Mouse (Mus musculus) frontal cortex, adult (tissue): Measurements from ENCODE around the gene Syne2.

ENCODE experiments used
- ATAC-seq: cut with Nextera tagmentation; 2 replicates; pipeline ENCODE4 v1.9.2; 2017; ENCODE audit warnings: mild to moderate bottlenecking, moderate library complexity, mixed read lengths; ENCODE audit not compliant: low TSS enrichment

Gene Syne2

DNA sequence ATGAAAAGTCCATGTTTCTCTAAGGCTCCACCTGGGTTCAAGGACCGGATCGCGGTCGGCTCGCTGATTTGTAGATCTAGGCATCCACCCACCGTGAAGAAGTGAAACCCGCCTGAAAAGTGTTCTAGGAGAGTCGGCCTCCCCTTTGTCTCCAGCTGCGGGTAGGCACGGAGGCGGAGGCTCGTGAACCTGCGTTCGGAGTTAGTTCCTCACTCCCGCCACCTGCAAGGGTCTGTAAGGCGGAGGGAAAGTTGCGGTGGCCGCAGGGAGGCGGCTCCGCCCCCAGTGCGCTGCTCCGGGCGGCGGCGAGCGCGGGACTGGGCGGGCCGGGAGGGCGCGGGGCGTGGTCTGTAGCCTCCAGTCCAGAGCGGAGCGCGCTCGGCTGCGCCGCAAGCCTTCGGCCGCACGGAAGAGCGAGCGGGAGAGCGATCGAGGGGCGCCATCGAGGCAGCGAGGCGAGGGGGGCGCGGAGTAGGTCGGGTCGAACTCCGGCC lies at the start of gene Syne2:
Gene Syne2, plus strand, starts transcription at position 176 of the 494 bp plus-strand sequence.
- peak; percentile 88 for ATAC-seq

DNA sequence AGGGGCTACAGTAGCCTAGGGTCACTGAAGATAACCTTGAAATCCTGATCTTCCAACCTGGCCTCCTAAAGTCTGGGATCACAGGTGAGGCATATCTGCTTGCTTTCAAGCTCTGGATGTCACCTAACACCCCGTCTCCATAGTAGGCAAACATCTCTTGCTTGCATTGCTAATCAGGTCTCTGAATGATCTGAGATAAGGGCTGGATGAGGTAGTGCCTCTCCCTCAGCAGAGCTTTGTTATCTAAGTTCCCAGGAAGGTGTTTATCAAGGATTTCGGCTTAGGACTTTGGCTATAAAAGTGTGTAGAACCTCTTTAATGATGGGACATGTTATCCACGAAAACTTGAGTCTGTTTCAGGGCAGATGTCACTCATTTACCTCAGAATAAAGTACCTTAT lies 46.5 kb upstream of the Syne2 start:
- ATAC-seq: no peak

DNA sequence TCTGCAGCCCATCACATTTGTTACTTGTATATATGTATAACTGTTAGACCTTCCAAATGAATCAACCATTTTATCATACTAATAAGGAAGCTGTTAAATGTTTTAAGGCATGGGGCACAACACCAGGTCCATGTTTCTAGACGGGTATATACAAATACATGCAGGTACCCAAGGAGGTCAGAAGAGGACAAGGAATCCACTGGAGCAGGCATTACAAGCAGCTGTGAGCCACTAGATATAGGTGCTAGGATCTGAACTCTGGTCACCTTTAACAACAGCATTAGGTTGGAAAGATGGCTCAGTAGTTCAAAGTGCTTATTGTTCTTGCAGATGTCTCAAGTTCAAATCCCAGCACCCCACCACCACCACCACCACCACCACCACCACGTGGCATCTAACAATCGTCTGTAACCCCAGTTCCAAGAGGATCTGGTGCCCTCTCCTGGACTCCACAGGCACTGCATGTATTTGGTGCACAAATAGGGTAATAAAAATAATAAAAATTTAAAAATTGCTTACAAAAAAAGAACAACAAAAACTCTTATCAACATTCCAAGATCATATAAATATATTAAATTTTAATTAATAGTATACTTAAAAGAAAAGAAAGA lies 45.4 kb upstream of the Syne2 start:
- no peak for ATAC-seq

DNA sequence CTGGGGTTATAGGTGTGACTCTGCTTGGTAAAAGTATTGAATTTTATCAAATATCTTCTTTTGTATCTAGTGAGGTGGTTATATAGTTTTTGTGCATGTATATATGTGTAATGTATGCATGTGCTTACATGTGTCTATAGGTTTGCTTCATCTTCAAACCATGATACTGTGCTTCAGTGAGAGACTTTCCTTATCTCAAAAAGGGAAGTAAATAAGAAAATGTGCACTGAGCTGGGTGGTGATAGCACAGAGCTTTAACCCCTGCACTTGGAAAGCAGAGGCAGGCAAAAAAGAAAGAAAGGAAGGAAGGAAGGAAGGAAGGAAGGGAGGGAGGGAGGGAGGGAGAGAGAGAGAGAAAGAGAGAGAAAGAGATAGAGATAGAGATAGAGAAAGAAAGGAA lies 36.5 kb upstream of the Syne2 start:
- no peak for ATAC-seq

DNA sequence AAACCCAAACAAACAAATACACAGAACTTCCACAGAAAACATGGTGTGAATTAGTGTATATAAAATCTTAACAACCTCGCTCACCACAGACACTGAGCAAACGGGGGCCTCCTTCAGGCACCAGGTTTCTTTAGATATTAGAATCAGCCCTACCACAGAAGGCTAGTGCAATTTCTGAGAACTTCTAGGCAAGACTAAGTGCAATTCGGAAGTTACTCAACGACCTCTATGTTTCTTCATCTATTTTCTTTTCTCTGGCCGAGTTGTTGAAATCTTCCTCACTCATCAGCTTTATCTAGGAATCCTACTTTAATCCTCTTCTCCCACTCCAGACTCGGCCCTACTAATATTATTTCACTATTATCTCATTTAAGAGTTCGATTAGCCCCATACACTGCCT lies 35.9 kb upstream of the Syne2 start:
- no peak for ATAC-seq

DNA sequence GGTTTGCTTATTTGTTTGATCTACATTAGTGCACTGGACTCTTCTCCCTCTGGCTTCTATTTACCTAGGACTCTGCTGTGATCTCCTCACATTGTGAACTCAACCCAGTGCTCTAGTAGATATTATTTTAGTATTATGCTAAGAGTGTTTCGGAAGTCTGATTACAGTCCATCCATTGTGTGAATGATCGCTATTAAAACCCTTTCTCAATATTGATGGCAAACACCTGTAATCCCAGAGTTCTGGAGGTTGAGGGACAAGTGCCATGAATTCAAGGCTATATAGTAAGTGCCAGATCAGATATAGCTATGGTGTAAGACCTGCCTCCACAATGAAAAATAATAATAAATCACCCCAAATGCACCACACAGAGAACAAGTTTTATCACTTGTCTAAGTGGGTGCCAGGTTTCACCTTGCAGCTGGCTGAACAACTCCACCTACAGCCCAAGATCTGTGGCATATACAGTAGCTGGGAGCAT lies 33.6 kb upstream of the Syne2 start:
- ATAC-seq: no peak

DNA sequence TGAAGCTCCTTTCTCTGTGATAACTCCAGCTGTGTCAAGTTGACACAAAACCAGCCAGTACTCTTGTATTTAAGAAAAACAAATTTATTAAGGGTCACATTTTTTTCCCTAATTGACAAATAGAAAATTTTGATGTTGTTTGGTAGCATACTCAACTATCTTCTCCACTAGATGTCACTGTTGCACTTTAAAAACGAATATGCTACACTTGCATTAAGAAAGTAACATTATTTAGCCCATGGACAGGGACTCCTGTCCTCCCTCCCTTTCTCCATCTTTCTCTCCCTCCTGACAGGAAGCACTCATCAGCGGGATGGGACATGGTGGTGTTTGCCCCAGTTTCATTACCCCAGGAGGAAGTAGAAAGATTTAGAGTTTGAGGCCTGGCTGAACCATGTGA lies 31.3 kb upstream of the Syne2 start:
- ATAC-seq: peak; percentile 71; the same call in 1 of the 2 replicates

DNA sequence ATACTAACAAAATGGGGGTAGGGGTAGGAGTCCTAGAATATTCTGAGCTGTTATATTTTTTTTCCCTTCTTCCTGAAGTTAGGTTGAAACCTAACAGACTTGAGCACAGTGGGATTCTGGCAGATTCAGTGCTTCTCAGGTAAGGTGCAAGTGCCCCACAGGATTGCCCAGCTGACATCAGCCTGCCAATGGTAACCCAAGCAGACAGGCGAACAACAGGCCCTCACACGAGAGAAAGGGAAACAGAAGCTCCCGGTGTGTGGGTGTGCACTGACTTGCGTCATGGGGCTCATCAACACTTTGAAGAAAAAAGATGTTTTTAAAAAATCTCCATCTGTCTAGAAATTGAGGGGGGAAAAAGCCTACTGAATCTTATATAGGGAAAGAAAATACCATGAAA lies 28.5 kb upstream of the Syne2 start:
- ATAC-seq: peak; percentile 99

DNA sequence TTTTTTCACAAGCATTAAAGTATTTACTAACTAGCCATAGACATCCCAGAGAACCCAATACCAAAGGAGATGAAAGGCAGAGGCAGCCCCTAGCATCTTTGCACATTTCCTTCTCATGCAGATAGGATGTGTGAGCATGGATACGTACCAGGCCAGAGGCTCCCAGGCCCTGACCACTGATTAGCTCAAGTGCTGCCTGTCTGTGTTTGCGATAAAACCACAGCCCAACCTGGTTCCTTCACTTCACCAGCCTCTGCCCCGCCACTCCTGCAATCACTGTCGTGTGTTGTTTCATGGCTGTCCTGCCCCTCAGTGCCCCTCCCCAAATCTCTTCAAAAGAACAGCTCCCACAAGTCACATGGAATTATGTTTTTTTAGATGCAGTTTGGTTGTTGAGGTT lies 23.4 kb upstream of the Syne2 start:
- no peak for ATAC-seq

DNA sequence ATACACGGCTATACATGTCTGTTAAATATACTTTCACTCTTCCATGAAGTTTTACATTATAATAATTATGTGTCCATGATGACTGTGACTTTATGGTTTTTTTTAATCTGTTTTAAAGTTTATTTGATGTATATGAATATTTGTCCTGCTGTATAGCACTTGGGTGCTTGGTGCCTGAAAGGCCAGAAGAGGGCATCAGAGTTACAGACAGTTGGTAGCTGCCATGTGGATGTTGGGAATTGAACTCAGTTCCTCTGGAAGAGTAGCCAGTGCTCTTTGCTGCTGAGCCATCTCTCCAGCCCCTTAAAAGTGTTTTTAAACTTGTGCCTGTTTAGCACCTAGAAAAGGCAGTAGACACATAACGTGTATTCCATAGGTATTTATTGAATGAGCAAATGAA lies 21.4 kb upstream of the Syne2 start:
- no peak for ATAC-seq

DNA sequence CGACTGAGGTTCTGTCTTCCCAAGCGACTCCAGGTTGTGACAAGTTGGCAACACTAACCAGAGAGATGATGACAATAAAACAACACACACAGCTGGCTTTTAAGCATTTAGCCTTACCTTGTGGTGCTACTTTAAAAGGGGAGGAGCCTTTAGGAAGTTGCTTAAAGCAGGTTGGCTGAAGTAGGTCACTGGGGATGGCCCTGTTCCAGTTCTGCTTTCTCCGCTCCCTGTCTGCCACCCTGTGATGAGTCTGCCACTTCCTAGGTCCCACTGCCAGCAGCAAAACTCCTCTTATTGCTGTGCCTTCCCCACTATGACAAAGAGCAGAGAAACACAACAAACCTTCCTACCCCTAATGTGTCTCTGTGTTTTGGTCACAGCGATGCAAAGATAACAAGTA lies 11.7 kb upstream of the Syne2 start:
- ATAC-seq: no peak

DNA sequence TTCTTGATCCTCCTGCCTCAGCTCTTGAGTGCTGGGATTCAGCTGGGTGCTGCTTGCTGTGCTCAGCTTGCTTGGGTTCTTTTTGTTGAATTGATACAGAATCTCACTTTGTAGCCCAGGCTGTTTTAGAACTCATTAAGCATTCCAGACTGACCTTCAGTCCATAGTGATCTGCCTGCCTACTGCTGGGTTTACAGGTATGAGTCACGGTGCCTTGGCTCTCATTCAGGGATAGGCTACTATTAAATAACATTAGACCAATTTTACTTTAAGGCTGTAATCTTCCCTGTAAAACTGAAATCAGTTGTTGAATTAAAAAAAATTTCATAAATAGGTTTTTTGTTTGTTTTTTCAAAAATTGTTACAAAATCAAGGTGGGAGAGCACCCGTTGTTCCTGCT lies 4.2 kb upstream of the Syne2 start:
- no peak for ATAC-seq

DNA sequence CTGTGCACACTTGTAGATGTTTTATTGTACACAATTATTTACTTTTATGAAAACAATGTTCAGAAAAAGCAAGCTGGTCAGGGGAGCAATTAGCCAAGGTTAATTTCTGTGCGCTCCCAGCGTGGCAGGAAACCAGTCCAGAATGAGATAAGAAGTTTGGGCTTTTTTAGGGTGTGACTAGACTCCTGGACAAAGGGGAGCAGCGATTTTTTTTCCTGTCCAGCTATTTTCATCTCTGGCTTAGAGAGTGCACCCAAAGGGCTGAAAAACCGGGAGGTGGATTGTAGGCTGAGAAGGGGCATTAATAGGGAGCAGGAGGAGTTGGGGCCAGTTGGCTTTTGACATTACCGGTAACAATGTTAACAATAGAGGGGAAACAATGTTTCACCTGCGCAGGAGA lies 3.4 kb upstream of the Syne2 start:
- no peak for ATAC-seq

DNA sequence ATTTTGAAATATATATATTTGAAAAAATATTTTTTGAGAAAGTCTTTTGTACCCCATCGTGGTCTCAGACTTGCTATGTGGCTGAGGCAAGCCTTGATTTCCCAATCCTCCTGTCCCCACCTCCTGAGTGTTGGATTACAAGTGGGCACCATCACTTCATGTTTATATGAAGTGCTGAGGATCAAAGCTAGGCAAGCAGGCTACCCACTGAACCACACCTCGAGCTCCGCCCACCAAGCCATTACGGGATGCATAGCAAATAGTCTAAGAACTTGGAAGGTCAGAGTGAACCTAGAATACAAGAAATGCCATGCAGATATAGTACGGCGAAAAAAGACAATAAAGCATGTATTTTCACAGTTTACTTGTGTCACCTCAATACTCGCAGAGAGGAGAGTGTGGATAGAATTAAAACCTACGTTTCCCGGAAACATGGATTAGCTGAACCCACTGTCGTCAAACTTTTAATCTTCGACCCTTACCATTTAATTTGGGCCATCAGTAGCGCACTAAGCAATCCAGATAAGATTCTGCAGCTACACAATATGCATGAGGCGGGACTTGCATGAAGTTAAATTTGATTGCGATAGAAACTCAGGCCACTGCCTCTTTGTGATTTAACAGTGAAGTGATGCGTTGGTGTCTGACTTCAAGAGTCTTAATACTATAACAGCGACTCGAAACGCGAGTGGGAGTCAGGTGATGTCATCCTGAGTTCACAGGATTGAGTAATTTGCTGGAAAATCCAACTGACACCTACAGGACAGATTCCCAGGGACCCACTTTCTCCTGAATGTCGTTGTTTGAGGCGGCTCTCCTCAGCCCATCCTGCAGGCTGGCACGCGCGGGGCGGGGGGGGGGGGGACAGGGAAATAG lies 715 bp upstream of the Syne2 start:
- ATAC-seq: no peak

DNA sequence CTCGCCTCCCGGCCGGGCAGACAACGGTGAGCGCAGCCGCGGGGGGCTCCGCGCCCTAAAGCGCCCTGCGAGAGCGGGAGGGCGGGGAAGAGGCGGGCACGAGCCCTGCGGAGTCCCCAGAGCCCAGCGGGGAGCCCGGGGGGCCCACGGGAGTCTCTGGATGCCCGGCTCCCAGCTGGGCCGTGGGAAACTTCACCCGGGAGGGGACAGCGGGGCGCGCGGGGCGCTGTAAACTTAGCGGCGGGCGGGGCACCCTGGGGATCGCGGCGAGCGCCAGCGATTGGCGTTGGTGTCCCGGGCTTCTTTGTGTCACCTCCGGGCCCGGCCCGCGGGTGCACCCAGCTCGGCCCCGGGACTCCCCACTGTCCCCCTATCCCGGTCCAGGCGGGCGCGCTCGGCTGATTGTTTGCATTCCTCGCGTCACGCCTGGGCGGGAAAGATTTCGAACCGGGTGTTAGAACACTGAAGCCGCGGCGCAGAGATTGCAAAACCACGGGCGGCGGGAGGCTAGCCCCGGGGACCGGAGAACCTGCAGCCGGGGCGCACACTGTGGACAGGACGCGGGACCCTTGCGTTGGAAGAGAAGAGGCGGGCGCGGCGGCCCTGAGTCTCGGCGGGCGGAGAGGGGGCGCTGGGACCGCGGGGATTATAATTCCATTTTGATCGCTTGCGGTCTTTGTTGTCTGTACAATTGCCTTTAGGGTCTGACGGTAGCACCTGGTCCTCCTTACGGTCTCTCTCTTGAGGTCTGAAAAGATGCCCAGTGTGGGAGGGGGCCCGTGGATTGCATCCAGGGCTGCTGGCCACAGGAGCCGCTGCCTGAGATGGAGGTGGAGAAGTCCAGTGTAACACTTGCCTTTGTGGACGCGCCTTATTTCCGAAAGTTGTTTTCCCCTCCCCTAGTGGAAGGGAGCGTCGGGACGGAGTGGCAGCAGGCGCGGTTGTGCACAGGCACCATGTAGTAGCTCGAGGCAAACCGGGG lies 810 bp downstream of the Syne2 start:
- peak; percentile 69 for ATAC-seq

DNA sequence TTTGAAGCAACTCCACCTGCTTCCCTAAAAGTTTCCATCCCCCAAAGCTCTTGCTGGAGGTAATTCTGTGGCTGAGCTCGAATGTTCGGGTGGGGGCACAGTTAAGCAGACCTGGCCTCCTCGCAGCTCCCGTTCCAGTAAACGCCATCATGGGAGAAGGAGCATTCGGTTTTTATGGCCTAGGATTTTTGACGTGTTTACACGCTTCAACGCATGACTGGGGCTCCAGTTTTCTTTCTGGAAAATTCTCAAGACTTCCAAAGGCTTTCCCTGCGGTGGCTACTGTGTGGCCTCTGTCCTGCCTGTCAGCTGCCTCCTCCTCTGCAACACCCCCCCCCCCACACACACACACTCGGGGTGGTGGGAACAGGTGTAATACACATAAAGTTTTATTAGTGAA lies 1.5 kb downstream of the Syne2 start:
- ATAC-seq: no peak

DNA sequence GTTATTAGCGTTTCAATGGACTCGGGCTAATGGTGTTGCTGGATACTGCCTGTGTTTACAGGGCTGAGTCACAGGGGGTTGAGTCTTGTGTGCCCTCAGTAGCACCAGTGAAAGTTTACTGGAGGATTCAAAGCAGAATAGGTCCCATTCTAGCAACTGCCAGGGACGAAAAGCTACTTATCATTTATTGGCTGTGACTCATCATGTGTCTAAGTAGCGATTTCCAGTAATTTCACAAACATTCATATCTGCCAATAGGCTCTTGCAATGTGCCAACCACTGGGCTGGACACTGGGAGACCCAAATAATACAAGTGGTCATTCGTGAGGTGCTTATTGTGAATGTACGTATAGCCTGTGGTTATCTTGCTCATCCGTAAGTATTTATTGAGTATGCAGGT lies 2.3 kb downstream of the Syne2 start:
- no peak for ATAC-seq

DNA sequence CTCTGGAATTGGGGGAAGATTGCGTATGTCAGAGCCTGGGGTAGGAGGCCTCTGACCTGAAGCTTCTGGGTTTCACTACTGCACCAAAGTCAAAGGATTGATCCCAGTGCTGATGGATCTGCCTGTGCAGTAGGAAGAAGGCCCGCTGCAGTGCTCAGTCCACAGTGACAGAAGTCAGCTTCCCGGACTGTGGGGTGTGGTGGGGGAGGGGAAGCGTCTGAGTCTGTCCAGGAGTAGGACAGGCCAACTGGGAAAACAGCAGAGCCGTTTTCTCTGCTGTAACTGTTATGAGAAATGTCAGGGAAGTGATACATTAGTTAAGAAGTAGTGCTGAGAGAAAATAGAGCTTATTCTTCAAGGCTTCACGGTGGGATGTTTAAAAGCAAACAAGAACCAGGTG lies 4.2 kb downstream of the Syne2 start:
- ATAC-seq: no peak

DNA sequence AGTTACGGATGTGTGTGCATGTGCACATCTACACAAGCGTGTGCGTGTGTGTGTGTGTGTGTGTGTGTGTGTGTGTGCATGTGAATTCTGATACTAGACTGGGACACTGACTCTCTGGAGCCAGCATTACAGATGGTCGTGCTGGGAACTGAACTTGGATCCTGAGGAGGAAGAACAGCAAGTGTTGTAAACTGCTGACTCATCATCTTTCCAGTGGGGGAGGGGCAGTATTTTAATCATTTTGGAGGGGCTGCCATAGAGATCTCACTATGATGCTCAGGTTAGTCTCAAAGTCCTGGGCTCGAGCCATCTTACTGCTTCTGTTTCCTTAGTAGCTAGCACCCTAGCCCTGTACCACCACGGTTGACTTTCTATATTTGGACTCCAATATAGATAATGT lies 5.5 kb downstream of the Syne2 start:
- ATAC-seq: no peak

DNA sequence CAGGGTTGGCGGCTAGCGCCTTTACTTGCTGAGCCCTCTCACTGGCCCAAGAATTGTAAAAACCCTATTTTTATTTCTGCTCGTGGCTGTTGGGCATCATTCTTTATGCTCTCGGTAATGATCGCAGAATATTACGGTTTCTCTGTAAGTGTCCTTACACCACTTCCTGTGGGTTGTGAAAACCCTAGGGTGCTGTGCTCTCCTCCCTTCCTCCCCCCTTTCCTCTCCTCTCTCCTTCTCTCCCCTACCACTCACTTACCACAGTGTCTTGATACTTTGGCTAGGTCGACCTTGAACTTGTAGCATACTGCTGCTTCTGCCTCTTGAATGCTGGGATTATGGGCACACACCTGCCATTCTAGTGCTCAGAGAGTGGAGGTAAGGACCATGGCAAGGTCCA lies 7.5 kb downstream of the Syne2 start:
- ATAC-seq: no peak

DNA sequence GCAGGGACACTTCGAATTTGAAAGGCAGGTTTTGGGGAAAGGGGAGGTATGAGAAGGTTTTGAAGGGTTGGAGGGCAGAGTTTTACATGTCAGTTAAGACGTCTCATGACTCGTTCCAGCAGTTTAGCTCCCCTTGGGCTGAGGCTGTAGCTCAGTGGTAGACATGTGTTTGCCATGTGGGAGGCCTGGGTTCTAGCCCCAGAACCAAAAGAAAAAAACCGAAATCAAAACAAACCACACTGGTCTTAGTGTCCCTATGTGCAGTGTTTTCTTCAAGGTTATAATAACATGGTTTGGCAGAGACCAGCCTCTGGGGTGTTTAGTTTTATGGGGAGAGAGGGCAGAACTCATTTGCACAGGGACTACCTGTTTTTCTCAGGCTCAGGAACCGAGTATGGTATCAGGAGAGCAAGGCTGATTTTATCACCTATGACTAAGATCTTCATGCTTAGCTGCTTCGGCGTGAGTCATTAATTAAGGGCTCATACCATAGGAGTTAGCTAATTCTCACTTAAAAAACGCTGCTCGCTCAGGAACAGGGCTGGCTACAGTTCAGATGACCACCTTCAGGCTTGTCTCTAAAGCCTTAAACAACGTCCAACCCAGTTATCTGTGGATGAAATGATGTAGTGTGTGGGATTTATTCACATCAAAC lies 8.9 kb downstream of the Syne2 start:
- ATAC-seq: no peak
